12 mouse cellular contexts compared by ENCODE assay signal in the genomic region with DNA sequence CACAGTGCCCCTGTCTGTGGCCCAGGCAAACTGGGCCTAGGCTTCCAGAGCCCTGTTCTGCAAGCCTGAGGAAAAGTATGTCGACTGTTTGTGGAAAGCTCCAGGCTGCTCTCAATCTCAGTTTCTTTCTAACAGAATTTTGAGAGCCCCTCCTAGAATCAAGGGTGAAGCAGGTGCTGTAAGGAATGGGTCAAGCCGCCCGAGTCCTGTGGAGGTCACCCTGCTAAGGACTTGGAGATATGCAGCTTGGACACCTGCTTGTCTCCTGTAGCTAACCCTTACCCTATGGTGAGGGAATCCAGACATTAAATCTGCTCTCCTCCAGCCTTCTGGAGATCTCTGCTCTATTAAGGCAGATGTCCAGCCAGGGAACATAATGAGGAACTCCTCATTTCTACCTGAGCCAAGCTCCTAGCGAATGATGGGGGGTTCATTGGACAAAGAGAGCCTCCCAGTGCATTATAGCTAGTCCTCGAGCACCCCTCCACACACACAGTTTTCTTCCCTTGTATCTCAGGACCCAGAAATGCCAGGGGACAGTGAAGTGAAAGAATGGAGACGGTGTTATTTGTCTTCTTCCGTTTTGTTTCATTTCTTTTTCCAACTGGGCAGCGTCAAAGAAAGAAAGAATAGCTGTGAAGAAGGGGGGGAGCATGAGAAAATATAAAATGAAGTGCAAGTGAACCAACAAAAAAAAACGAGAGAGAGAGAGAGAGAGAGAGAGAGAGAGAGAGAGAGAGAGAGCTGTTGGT. TPM values are rescaled to one million over a fixed set of nuclear protein-coding genes. Genes with fewer than 3 reads are reported as not detected.
A peak's percentile ranks its signal among the peaks of the same experiment; 100 is the strongest.
DNase-seq lines count a peak whose midpoint lies in the region; ATAC-seq lines count a peak whose summit lies in the region.
"Had no signal": no experiment of that assay in that cellular context is flagged by ENCODE, and none has a peak within 500 bp of the region (broad histone marks: within the 10 kb centered on the region; RNA-seq: fewer than 3 reads in every experiment).

No protein-coding gene starts in this region.

- no peak for ATAC-seq in heart, embryonic 14.5 days (ENCODE audit: insufficient number of reproducible peaks, insufficient read depth, low FRiP score, low read depth)
- ATAC-seq in limb, embryonic 13.5 days (ENCODE audit: low FRiP score, low read depth), result no peak

- no peak for DNase-seq in heart, adult 8-10 months (ENCODE audit: low spot score)
- peak; percentile 9 for DNase-seq in urinary bladder, postnatal 25 days (ENCODE audit: low spot score)
- DNase-seq in urinary bladder, postnatal 14 days (ENCODE audit: low spot score), result no peak
- no peak for DNase-seq in gastrocnemius, postnatal 14 days
- DNase-seq in frontal cortex, adult 2 months (ENCODE audit: extremely low spot score in 1 of 2, low spot score in 1 of 2), result no peak
- DNase-seq in left cerebral cortex, adult 9 months (ENCODE audit: low spot score in 2 of 2), result no peak

- H3K4me1 ChIP-seq in heart, embryonic 14.5 days (ENCODE audit: control insufficient read depth in 2 of 2, insufficient read depth in 2 of 2, low read length in 2 of 2), result peaks cover 8 to 27% of the 10 kb centered on the region in 2 experiments; a peak in 3 of 4 replicates
- H3K4me1 ChIP-seq in limb, embryonic 13.5 days, result peaks cover 69% of the 10 kb centered on the region

- H3K4me2 ChIP-seq in heart, embryonic 14.5 days (ENCODE audit: low read length), result peak overlapping the region; percentile 92
- peak overlapping the region; percentile 87 for H3K4me2 ChIP-seq in limb, embryonic 13.5 days (replicated peaks)

- 38% methylated on average over 9 of the region's 9 CpGs for WGBS in heart, embryonic 14.5 days
- 21% methylated on average over 9 of the region's 9 CpGs for WGBS in limb, embryonic 13.5 days

- intact Hi-C loops in gastrocnemius, postnatal 14 days (cut with DNase I; ENCODE audit: low total_unique reads), result no loop called here

- H3K36me3 ChIP-seq in heart, embryonic 14.5 days (ENCODE audit: control insufficient read depth, insufficient read depth, low read length), result no peaks in the 10 kb centered on the region
- H3K36me3 ChIP-seq in limb, embryonic 13.5 days, result no peaks in the 10 kb centered on the region

- no peaks in the 10 kb centered on the region for H3K9me3 ChIP-seq in heart, embryonic 14.5 days (ENCODE audit: control insufficient read depth, low read length)
- no peaks in the 10 kb centered on the region for H3K9me3 ChIP-seq in limb, embryonic 13.5 days

- H3K27ac ChIP-seq in heart, embryonic 14.5 days (replicated peaks in 1 of 2; ENCODE audit: control insufficient read depth in 1 of 2, insufficient read depth in 1 of 2, low read depth in 2 of 2, low read length in 2 of 2), result no peak overlapping the region
- peak overlapping the region; percentile 86; the same call in 1 of the 2 replicates for H3K27ac ChIP-seq in limb, embryonic 13.5 days

- peaks cover 84% of the 10 kb centered on the region for H3K27me3 ChIP-seq in heart, embryonic 14.5 days (ENCODE audit: control insufficient read depth, insufficient read depth, low read length)
- H3K27me3 ChIP-seq in limb, embryonic 13.5 days, result peaks cover 83% of the 10 kb centered on the region

- no peak overlapping the region for H3K9ac ChIP-seq in heart, embryonic 14.5 days (ENCODE audit: low read length)
- peak overlapping the region; percentile 91 for H3K9ac ChIP-seq in limb, embryonic 13.5 days

- peak overlapping the region; percentile 14 to 59 for H3K4me3 ChIP-seq in heart, embryonic 14.5 days (ENCODE audit: control insufficient read depth in 1 of 2, insufficient read depth in 1 of 2, low read depth in 1 of 2, low read length in 2 of 2)
- peak overlapping the region; percentile 69 for H3K4me3 ChIP-seq in limb, embryonic 13.5 days

RNA-seq across cellular contexts. Expression of a gene that starts 2.8 kb away (rescaled TPM):
- polyA plus RNA-seq in heart, embryonic 14.5 days (2014; fragmentation: Nextera tagmentation; extraction: Ambion mirVana), result 2.2 and 4.0 TPM in 2 replicates
- total RNA-seq in heart, adult 8-10 months (2022), result 1 to 10 TPM; 4.1 to 6.6 (median 4.7) TPM
- polyA plus RNA-seq in limb, embryonic 13.5 days (2015; fragmentation: Nextera tagmentation; extraction: Ambion mirVana), result 5.0 and 5.1 TPM in 2 replicates
- 10 to 100 TPM in 1 of 2 experiments, 1 to 10 TPM in 1; 9.7 to 10.1 TPM for total RNA-seq in gastrocnemius, postnatal 14 days (2021)
- polyA plus RNA-seq in frontal cortex, adult 2 months (2012; rRNA removed), result 3.0 and 4.2 TPM in 2 replicates

RNA-seq across cellular contexts. Expression of a gene that starts 15.0 kb away (rescaled TPM):
- not detected in 2 replicates for polyA plus RNA-seq in heart, embryonic 14.5 days (2014; fragmentation: Nextera tagmentation; extraction: Ambion mirVana)
- total RNA-seq in heart, adult 8-10 months (2022), result not detected
- 0.28 TPM in 1 of 2 replicates, not detected in the other for polyA plus RNA-seq in limb, embryonic 13.5 days (2015; fragmentation: Nextera tagmentation; extraction: Ambion mirVana)
- not detected for total RNA-seq in gastrocnemius, postnatal 14 days (2021)
- not detected in 2 replicates for polyA plus RNA-seq in frontal cortex, adult 2 months (2012; rRNA removed)
- total RNA-seq: common myeloid progenitor, adult 5-6 weeks; neutrophil, adult 5-6 weeks had no signal
- polyA plus RNA-seq: gonadal fat pad, adult 2 months; liver, embryonic 16.5 days had no signal

RNA-seq across cellular contexts. Expression of a gene that starts 51.0 kb away (rescaled TPM):
- polyA plus RNA-seq in heart, embryonic 14.5 days (2014; fragmentation: Nextera tagmentation; extraction: Ambion mirVana), result 0.11 and 0.23 TPM in 2 replicates
- total RNA-seq in heart, adult 8-10 months (2022), result not detected
- polyA plus RNA-seq in limb, embryonic 13.5 days (2015; fragmentation: Nextera tagmentation; extraction: Ambion mirVana), result 25.1 and 29.3 TPM in 2 replicates
- 1 to 10 TPM; 1.7 to 2.6 TPM for total RNA-seq in gastrocnemius, postnatal 14 days (2021)
- polyA plus RNA-seq in frontal cortex, adult 2 months (2012; rRNA removed), result 0.30 and 0.48 TPM in 2 replicates
- total RNA-seq: common myeloid progenitor, adult 5-6 weeks; neutrophil, adult 5-6 weeks had no signal
- polyA plus RNA-seq: liver, embryonic 16.5 days had no signal

Comparison
In these comparisons a context has a peak if more than half of its experiments do, and no peak if none do; other contexts are left out.
1. RNA of a gene that starts 51.0 kb away (polyA plus RNA-seq): 25.1 to 29.3 TPM in limb, embryonic 13.5 days; 0.30 to 0.48 TPM in frontal cortex, adult 2 months and 0.11 to 0.23 TPM in heart, embryonic 14.5 days; every median in the first group is over 10 times any median in the second.